Comparison of ENCODE assay signal across 13 mouse cellular contexts in genomic region chr1:135852044-135852756, GRCm38 (mm10). TPM values are rescaled to one million over a fixed set of nuclear protein-coding genes. Genes with fewer than 3 reads are reported as not detected.
DNase-seq lines count a peak whose midpoint lies in the region; ATAC-seq and TF ChIP-seq lines count a peak whose summit lies in the region.
"Had no signal": no experiment of that assay in that cellular context is flagged by ENCODE, and none has a peak within 500 bp of the region (broad histone marks: within the 10 kb centered on the region; RNA-seq: fewer than 3 reads in every experiment).

No protein-coding gene starts in this region.

- peaks cover 31% of the 10 kb centered on the region for H3K4me1 ChIP-seq in embryonic facial prominence, embryonic 10.5 days
- H3K4me1 ChIP-seq in hindbrain, embryonic 13.5 days (replicated peaks) = peaks cover 20% of the 10 kb centered on the region
- peaks cover 16% of the 10 kb centered on the region for H3K4me1 ChIP-seq in olfactory bulb, adult 2 months (ENCODE audit: control insufficient read depth, insufficient read depth, low read length)

- ATAC-seq in hindbrain, embryonic 13.5 days (ENCODE audit: low FRiP score) = 0 out of 2 replicates have a peak, but pooled peaks have one; percentile 44
- no peak for ATAC-seq in monocyte, adult 5-6 weeks (replicated peaks; ENCODE audit: insufficient number of reproducible peaks, low FRiP score, low TSS enrichment, poor library complexity, severe bottlenecking)

- H3K9ac ChIP-seq in hindbrain, embryonic 13.5 days = no peak overlapping the region

- TF ChIP-seq POLR2A in olfactory bulb, adult 2 months (IDR thresholded peaks at IDR 0.05; ENCODE audit: insufficient read depth, low read depth, low read length) = no peak

- 45% methylated on average over 13 of the region's 13 CpGs for WGBS in embryonic facial prominence, embryonic 10.5 days
- 35% methylated on average over 13 of the region's 13 CpGs for WGBS in hindbrain, embryonic 13.5 days
- WGBS in olfactory bulb, adult 2 months = 48% methylated on average over 13 of the region's 13 CpGs

- DNase-seq in layer of hippocampus, adult 2 months (ENCODE audit: low spot score in 2 of 2) = peak; percentile 21 to 54
- no peak for DNase-seq in layer of hippocampus, adult 9-10 months (ENCODE audit: low spot score)
- DNase-seq in embryonic facial prominence, embryonic 10.5 days (ENCODE audit: low spot score) = peak; percentile 21
- DNase-seq in kidney, adult 18-20 months = no peak
- no peak for DNase-seq in gastrocnemius, postnatal 14 days
- DNase-seq: thymus, postnatal 25 days had no signal

- no peaks in the 10 kb centered on the region for H3K9me3 ChIP-seq in embryonic facial prominence, embryonic 10.5 days
- no peaks in the 10 kb centered on the region for H3K9me3 ChIP-seq in hindbrain, embryonic 13.5 days
- H3K9me3 ChIP-seq: limb, embryonic 10.5 days; megakaryocyte, embryonic 14.5 days had no signal

- H3K36me3 ChIP-seq in embryonic facial prominence, embryonic 10.5 days (replicated peaks) = no peaks in the 10 kb centered on the region
- H3K36me3 ChIP-seq in hindbrain, embryonic 13.5 days = no peaks in the 10 kb centered on the region
- H3K36me3 ChIP-seq: limb, embryonic 10.5 days had no signal

- H3K4me2 ChIP-seq in hindbrain, embryonic 13.5 days = no peak overlapping the region

- intact Hi-C loops in gastrocnemius, postnatal 14 days (cut with DNase I; ENCODE audit: low total_unique reads) = no loop called here

- 0 out of 2 replicates have a peak, but pooled peaks cover 3% of the 10 kb centered on the region for H3K27me3 ChIP-seq in embryonic facial prominence, embryonic 10.5 days (replicated peaks; ENCODE audit: low read depth, poor library complexity, severe bottlenecking)
- H3K27me3 ChIP-seq in hindbrain, embryonic 13.5 days = 0 out of 2 replicates have a peak, but pooled peaks cover 4% of the 10 kb centered on the region

- H3K27ac ChIP-seq in layer of hippocampus, adult 2 months = peak overlapping the region; percentile 67
- peak overlapping the region; percentile 25 for H3K27ac ChIP-seq in embryonic facial prominence, embryonic 10.5 days (replicated peaks)
- H3K27ac ChIP-seq in hindbrain, embryonic 13.5 days = 0 out of 2 replicates have a peak overlapping the region, but pooled peaks have one; percentile 4
- H3K27ac ChIP-seq in olfactory bulb, adult 2 months (ENCODE audit: insufficient read depth, low read depth, low read length) = peak overlapping the region; percentile 29; the same call in 1 of the 2 replicates
- H3K27ac ChIP-seq: limb, embryonic 10.5 days had no signal

- TF ChIP-seq CTCF in layer of hippocampus, adult 2 months (conservative IDR thresholded peaks at IDR 0.05) = no peak
- TF ChIP-seq CTCF in olfactory bulb, adult 2 months (IDR thresholded peaks at IDR 0.05; ENCODE audit: insufficient read depth, low read depth, low read length) = no peak

- no peak overlapping the region for H3K4me3 ChIP-seq in layer of hippocampus, adult 2 months
- no peak overlapping the region for H3K4me3 ChIP-seq in embryonic facial prominence, embryonic 10.5 days
- no peak overlapping the region for H3K4me3 ChIP-seq in hindbrain, embryonic 13.5 days
- no peak overlapping the region for H3K4me3 ChIP-seq in olfactory bulb, adult 2 months (ENCODE audit: insufficient read depth, low read depth, low read length)
- H3K4me3 ChIP-seq: limb, embryonic 10.5 days; megakaryocyte, embryonic 14.5 days had no signal

RNA-seq across cellular contexts. Expression of gene Tnnt2, which starts 16.0 kb away (rescaled TPM):
- total RNA-seq in layer of hippocampus, adult 2 months (2021) = 1 to 10 TPM; 1.4 to 1.6 TPM
- polyA plus RNA-seq in embryonic facial prominence, embryonic 10.5 days (2016; fragmentation: Nextera tagmentation; extraction: Ambion mirVana) = 1.1 and 4.4 TPM in 2 replicates
- 12.1 and 16.2 TPM in 2 replicates for polyA plus RNA-seq in hindbrain, embryonic 13.5 days (2015; fragmentation: Nextera tagmentation; extraction: Ambion mirVana)
- polyA plus RNA-seq in olfactory bulb, adult 2 months (2012; ENCODE audit: insufficient read depth, insufficient read length, low replicate concordance, missing spikeins) = not detected in 2 replicates
- total RNA-seq in monocyte, adult 5-6 weeks (2017) = not detected in 3 replicates
- 10 to 100 TPM; 22.8 to 27.9 TPM for total RNA-seq in gastrocnemius, postnatal 14 days (2021)
- total RNA-seq: granulocyte monocyte progenitor cell, adult 5-6 weeks; MEL had no signal

RNA-seq across cellular contexts. Expression of gene Lad1, which starts 33.8 kb away (rescaled TPM):
- total RNA-seq in layer of hippocampus, adult 2 months (2021) = 1 to 10 TPM in 1 of 2 experiments, under 1 TPM in 1; 0.97 to 1.3 TPM
- 7.5 TPM in 2 replicates for polyA plus RNA-seq in embryonic facial prominence, embryonic 10.5 days (2016; fragmentation: Nextera tagmentation; extraction: Ambion mirVana)
- 0.65 and 0.84 TPM in 2 replicates for polyA plus RNA-seq in hindbrain, embryonic 13.5 days (2015; fragmentation: Nextera tagmentation; extraction: Ambion mirVana)
- polyA plus RNA-seq in olfactory bulb, adult 2 months (2012; ENCODE audit: insufficient read depth, insufficient read length, low replicate concordance, missing spikeins) = not detected in 2 replicates
- total RNA-seq in monocyte, adult 5-6 weeks (2017) = 0.29 TPM in 1 of 3 replicates, not detected in the others
- under 1 TPM; 0.16 to 0.22 TPM for total RNA-seq in gastrocnemius, postnatal 14 days (2021)
- total RNA-seq: granulocyte monocyte progenitor cell, adult 5-6 weeks; MEL had no signal

Comparison
In these comparisons a context has a peak if more than half of its experiments do, and no peak if none do; other contexts are left out.
1. DNase-seq: peak in layer of hippocampus, adult 2 months (2 of 2) and embryonic facial prominence, embryonic 10.5 days (single experiment); none in layer of hippocampus, adult 9-10 months (single experiment), kidney, adult 18-20 months (single experiment) and gastrocnemius, postnatal 14 days (single experiment).
2. H3K27ac ChIP-seq: peak in every context shown above with its lines; median percentile 67 in layer of hippocampus, adult 2 months; 29 in olfactory bulb, adult 2 months; 25 in embryonic facial prominence, embryonic 10.5 days; 4 in hindbrain, embryonic 13.5 days.
3. RNA of gene Tnnt2, which starts 16.0 kb away (total RNA-seq): 22.8 to 27.9 TPM in gastrocnemius, postnatal 14 days; 1.4 to 1.6 TPM in layer of hippocampus, adult 2 months and not detected in monocyte, adult 5-6 weeks; every median in the first group is over 4 times any median in the second.